Mouse (Mus musculus): ENCODE results near the gene Zfp941. TPM values are rescaled to one million over a fixed set of nuclear protein-coding genes. Genes with fewer than 3 reads are reported as not detected.
"Not testable (repeated sequence)": the region's sequence is repeated elsewhere in the genome, so short reads cannot be mapped to it uniquely, and the experiment has no call there.

Gene Zfp941
- total RNA-seq, 2 experiments from 2014 or later = not detected

DNA sequence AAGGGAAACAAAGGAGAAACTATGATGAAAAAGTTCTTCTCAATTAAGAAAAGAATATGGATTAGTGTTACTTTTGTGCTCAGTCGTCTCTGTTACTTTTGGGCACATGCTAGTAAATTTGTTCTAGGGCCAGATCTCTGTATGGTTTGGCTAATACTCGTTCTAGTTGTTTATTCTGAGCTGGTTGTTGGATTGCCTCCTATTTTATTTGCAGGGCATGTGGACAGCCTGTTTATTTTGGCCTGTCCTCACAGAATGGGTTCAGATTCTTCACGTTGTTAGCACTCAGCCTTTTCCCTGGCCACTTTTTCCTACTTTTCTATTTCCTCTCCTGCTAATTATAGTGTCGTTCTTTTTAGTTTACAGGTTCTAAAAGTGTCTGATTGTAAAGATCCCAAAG, 28.4 kb downstream of the Zfp941 start:
- intact Hi-C loops (cut with DNase I; ENCODE audit: low total_unique reads) = no loop called here

DNA sequence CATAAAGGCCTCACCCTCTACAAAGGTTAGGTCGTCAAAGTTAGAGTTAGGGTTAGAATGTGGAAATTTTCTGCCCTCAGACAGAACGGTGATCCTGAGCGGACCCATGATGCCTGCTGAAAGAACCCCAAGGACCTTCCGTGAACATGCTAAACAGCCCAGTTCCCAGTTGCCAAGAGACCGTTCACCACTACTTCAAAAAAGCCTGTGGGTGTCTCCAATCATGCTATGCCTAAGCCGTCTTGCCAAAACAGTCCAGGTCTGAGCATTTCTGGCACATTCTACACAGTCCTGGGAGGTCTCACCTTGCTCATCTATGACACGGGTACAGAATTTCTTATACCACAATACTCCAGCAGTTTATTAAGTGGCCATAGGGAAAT, 33.9 kb downstream of the Zfp941 start:
- DNase-seq = no peak
- intact Hi-C loops (cut with DNase I; ENCODE audit: low total_unique reads) = no loop called here

More for the DNA sequence above, 28.4 kb downstream of the Zfp941 start:
- DNase-seq = no peak

DNA sequence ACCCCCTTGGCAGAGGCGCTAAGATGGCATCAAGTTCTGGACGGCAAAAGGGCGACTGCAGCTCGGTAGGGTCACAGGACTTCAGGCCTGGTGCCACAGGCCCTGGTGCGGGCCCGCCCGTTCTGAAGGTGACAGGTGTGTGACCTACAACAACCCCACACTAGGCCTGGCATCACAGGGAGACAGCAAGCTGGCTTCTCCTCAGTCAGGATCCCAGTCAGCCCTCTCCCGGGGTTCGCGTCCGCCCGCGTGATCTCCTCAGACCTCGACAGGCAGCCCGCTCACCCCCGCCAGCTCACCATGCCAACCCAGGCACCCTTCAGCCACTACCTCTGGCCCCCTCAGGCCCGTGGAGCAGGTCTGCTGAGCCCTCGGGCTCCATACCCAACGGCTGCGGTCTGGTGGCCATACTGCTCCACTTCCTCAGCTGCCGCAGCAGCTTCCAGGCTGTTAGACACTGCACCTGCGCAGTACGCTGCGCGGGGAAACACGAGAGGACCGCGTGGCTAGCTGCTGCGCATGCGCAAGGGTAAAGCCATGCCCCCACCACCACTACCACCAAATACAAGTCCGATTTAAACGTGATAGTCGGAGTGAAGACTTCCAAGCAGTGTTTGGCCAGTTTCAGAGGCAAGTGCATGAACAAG, 34.4 kb downstream of the Zfp941 start, which contains the start of gene Syce1:
Gene Syce1, minus strand, starts transcription at position 447 of the 647 bp plus-strand sequence.
- no peak for DNase-seq
- intact Hi-C loops (cut with DNase I; ENCODE audit: low total_unique reads) = no loop called here

DNA sequence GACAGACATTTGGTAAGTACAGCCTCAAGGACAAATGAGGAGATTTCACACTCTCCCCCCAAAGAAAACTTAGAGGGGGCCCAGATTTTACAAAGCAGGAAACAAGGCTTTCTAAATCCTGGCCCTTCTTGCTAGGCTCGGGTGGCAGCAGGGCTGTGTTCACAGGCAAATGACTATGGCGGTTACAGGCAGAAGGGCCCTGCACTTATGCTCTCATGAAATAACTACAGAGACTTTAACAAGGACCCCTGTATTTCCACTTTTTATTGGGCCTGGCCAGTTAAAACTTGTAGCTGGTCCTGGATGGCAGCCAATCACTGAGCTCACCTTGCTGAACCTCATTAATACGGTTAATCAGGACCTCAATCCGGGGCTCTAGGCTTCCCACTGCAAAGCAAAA, 41.4 kb downstream of the Zfp941 start:
- no peak for DNase-seq

DNA sequence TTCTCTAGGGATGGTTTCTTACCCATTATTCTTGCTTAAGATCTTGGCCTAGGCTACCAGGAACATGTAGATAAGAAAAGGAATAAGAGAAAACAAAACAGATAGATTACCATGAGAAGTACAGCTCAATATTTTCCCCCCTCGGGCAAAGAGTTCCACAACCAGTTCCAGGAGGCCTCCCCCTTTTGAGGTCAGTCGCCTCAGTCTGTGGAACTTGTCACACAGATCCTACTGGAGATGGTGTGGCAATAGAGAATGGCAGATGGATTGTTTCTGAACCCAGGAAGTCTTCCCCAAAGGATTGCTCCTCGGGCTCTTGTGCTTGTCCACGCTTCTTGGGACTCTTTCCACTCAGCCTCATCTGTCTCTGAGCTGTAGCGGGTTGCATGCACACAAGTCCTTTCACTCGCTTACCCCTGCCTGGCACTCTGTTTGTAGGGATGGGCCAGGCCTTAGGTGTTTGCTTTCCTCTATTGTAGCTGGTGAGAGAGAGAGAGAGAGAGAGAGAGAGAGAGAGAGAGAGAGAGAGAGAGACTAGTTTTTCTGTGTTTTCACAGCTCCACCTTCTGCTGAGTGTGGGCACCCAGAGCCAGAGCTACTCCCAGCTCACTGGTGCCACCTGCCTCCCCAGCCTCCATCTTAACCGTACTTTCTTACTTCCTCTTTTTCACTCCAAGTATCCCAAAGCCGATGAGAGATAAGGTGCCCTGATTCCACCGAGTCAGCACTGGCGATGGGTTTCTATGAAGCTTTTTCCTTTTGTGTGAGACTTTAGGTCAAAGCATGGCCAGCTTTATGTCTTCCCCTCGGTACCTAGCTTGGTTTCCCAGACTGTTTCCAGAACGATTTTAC, 55.9 kb downstream of the Zfp941 start:
- DNase-seq = no peak
- intact Hi-C loops (cut with DNase I; ENCODE audit: low total_unique reads) = no loop called here

More for the DNA sequence above, 41.4 kb downstream of the Zfp941 start:
- intact Hi-C loops (cut with DNase I; ENCODE audit: low total_unique reads) = no loop called here

DNA sequence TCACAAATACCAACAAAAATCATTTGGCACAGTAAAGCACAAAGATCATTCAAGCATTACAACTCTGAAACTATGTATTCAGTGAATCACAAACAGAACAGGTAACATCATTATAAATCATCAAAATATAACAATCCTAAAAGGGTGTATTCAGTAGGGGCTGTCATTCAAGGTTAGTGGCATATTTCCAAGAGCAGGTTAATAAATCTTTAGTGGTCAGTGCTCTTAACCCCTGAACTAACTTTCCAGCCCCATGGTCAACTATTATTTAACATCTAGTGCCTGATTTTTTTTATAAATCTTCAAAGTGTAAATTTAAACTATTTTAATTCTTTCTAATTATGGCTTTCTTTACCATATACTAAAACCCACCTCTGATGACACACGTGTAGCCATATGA, 56.6 kb downstream of the Zfp941 start:
- DNase-seq; intact Hi-C loops (cut with DNase I; ENCODE audit: low total_unique reads): not testable (repeated sequence)

DNA sequence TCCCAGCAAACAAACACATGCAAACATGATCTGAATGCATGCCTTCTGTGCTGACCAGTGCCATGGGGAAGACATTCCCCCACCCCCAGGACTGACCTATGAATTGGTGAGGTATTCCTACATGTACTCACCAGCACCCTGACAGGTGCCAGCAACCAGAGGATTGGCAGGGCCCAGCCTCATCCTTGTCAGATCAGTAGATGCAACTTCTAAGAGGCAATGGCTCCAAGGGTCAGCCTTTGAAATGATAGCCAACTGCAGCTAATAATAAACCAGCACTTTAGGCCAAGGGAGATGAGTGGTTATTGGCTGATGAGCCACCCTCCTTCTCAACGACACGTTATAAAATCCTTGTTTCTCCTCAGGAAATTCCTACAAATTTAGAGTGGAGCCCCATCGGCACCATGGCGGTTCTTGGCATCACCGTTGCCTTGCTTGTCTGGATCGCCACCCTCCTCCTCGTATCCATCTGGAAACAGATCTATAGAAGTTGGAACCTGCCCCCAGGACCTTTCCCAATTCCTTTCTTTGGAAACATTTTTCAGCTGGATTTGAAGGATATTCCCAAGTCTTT, 58.4 kb downstream of the Zfp941 start, which contains the start of gene Cyp2e1:
Gene Cyp2e1, plus strand, starts transcription at position 293 of the 574 bp plus-strand sequence.
- intact Hi-C loops (cut with DNase I; ENCODE audit: low total_unique reads) = no loop called here
- no peak for DNase-seq

DNA sequence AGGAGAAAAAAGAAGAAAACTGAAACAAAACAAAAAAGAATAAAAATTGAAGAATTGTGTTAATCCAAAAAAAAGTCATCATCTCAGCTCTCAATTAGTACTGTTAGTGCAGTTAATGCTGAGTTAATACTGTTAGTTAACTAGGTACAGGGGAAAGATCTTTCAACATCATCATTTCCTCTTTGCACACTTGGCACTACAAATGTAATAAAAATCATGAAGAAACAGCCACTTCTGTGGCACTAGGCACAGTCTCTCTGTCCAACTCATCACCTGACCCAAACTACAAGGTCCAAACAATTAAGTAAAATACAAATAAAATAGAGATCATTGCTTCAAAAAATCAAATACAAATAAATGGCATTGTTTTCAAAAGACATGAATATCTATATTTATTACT, 61.3 kb downstream of the Zfp941 start:
- no peak for DNase-seq
- intact Hi-C loops (cut with DNase I; ENCODE audit: low total_unique reads) = no loop called here

Other genes with a start within 250 kb of the Zfp941 start
- not detected for gene Olfr46, start 220.9 kb downstream of the Zfp941 start, total RNA-seq (2021)
- gene Olfr61, start 193.2 kb downstream of the Zfp941 start, total RNA-seq (2021) = not detected
- gene Olfr53, start 175.7 kb downstream of the Zfp941 start, total RNA-seq (2021) = not detected
- gene Olfr539, start 162.2 kb downstream of the Zfp941 start, total RNA-seq (2021) = not detected
- gene Olfr45, start 140.2 kb downstream of the Zfp941 start, total RNA-seq (2021) = not detected
- not detected for gene Olfr541, start 124.9 kb downstream of the Zfp941 start, total RNA-seq (2021)
- gene Cyp2e1, start 58.4 kb downstream of the Zfp941 start, total RNA-seq (2021) = under 1 TPM; 0.21 to 0.33 TPM
- gene Syce1, start 34.3 kb downstream of the Zfp941 start, total RNA-seq (2021) = not detected
- gene Urah, start 12.8 kb upstream of the Zfp941 start, total RNA-seq (2021) = not detected
- not detected for gene Scgb1c1, start 23.4 kb upstream of the Zfp941 start, total RNA-seq (2021)
- not detected for gene Odf3, start 25.6 kb upstream of the Zfp941 start, total RNA-seq (2021)
- gene Gm45785, start 34.2 kb upstream of the Zfp941 start, total RNA-seq (2021) = not detected
- 10 to 100 TPM; 13.9 to 16.2 TPM for gene Ric8a, start 34.8 kb upstream of the Zfp941 start, total RNA-seq (2021)
- gene Bet1l, start 35.4 kb upstream of the Zfp941 start, total RNA-seq (2021) = 10 to 100 TPM in 1 of 2 experiments, 1 to 10 TPM in 1; 8.3 to 11.1 TPM
- 10 to 100 TPM; 93.5 to 94.2 TPM for gene Psmd13, start 59.8 kb upstream of the Zfp941 start, total RNA-seq (2021)
- gene Sirt3, start 60.1 kb upstream of the Zfp941 start, total RNA-seq (2021) = 10 to 100 TPM; 19.5 to 24.7 TPM
- gene Cox8b, start 78.3 kb upstream of the Zfp941 start, total RNA-seq (2021) = 1,000 to 10,000 TPM; 1,269 to 1,458 TPM
- gene Nlrp6, start 98.7 kb upstream of the Zfp941 start, total RNA-seq (2021) = not detected
- 1 to 10 TPM; 6.7 to 6.9 TPM for gene Pgghg, start 119.2 kb upstream of the Zfp941 start, total RNA-seq (2021)
- not detected for gene Ifitm5, start 128.1 kb upstream of the Zfp941 start, total RNA-seq (2021)
- not detected for gene Gm45717, start 133.8 kb upstream of the Zfp941 start, total RNA-seq (2021)
- 100 to 1,000 TPM in 1 of 2 experiments, 10 to 100 TPM in 1; 83.9 to 105 TPM for gene Ifitm2, start 133.8 kb upstream of the Zfp941 start, total RNA-seq (2021)
- gene Ifitm1, start 145.0 kb upstream of the Zfp941 start, total RNA-seq (2021) = 1 to 10 TPM; 1.3 to 1.4 TPM
- 10 to 100 TPM; 44.9 to 54.0 TPM for gene Ifitm3, start 188.6 kb upstream of the Zfp941 start, total RNA-seq (2021)
- not detected for gene Ifitm6, start 195.7 kb upstream of the Zfp941 start, total RNA-seq (2021)
- gene Gm17387, start 207.0 kb upstream of the Zfp941 start, total RNA-seq (2021) = not detected
- under 1 TPM in 1 of 2 experiments, not detected in 1; 0.23 TPM for gene B4galnt4, start 238.9 kb upstream of the Zfp941 start, total RNA-seq (2021)